Mouse (Mus musculus) testis, postnatal 10 days (tissue): ENCODE measurements at regions not wholly inside any gene's neighbourhood (a gene's known extent, or its start where the extent isn't known, plus 50 kb on each side); places are given as distances from the start of the nearest gene placed in this dataset.

Experiments
- DNase-seq: peaks from one replicate; pipeline ENCODE4 v3.0.0; 2021; ENCODE audit warnings: low spot score

GRCm38 (mm10) chr7:36829710-36830109 lies 131.8 kb downstream of the Tshz3 start:
- DNase-seq: no peak

GRCm38 (mm10) chr7:36830155-36830554 lies 132.2 kb downstream of the Tshz3 start:
- no peak for DNase-seq

GRCm38 (mm10) chr7:36848279-36848678 lies 150.4 kb downstream of the Tshz3 start:
- no peak for DNase-seq

- no peak for DNase-seq
These were observed 153.5 kb downstream of the Tshz3 start for GRCm38 (mm10) chr7:36851275-36851889.

GRCm38 (mm10) chr7:36854308-36854707 lies 156.4 kb downstream of the Tshz3 start:
- no peak for DNase-seq

- no peak for DNase-seq
These were observed 161.5 kb downstream of the Tshz3 start for GRCm38 (mm10) chr7:36859428-36859827.

GRCm38 (mm10) chr7:36862481-36862880 lies 164.6 kb downstream of the Tshz3 start:
- DNase-seq: no peak

- no peak for DNase-seq
These were observed 165.8 kb downstream of the Tshz3 start for GRCm38 (mm10) chr7:36863745-36864144.

- no peak for DNase-seq
These were observed 166.8 kb downstream of the Tshz3 start for GRCm38 (mm10) chr7:36864675-36865074.

GRCm38 (mm10) chr7:36866602-36867001 lies 168.7 kb downstream of the Tshz3 start:
- DNase-seq: no peak

- DNase-seq: no peak
These were observed 176.1 kb downstream of the Tshz3 start for GRCm38 (mm10) chr7:36874004-36874403.

GRCm38 (mm10) chr7:36877686-36878085 lies 179.8 kb downstream of the Tshz3 start:
- no peak for DNase-seq

- DNase-seq: no peak
These were observed 195.0 kb downstream of the Tshz3 start for GRCm38 (mm10) chr7:36892776-36893500.

GRCm38 (mm10) chr7:36896339-36896738 lies 198.4 kb downstream of the Tshz3 start:
- DNase-seq: peak; percentile 45

GRCm38 (mm10) chr7:36901537-36901936 lies 203.6 kb downstream of the Tshz3 start:
- DNase-seq: no peak

- DNase-seq: no peak
These were observed 215.4 kb downstream of the Tshz3 start for GRCm38 (mm10) chr7:36913304-36913703.

- no peak for DNase-seq
These were observed 216.3 kb downstream of the Tshz3 start for GRCm38 (mm10) chr7:36914261-36914660.

GRCm38 (mm10) chr7:36915171-36915570 lies 217.3 kb downstream of the Tshz3 start:
- DNase-seq: no peak

- DNase-seq: no peak
These were observed 219.1 kb downstream of the Tshz3 start for GRCm38 (mm10) chr7:36917011-36917410.

GRCm38 (mm10) chr7:36919413-36919812 lies 221.5 kb downstream of the Tshz3 start:
- DNase-seq: no peak

GRCm38 (mm10) chr7:36921003-36921402 lies 223.1 kb downstream of the Tshz3 start:
- DNase-seq: no peak

- no peak for DNase-seq
These were observed 235.6 kb downstream of the Tshz3 start for GRCm38 (mm10) chr7:36933490-36933889.

GRCm38 (mm10) chr7:36934792-36935555 lies 237.1 kb downstream of the Tshz3 start:
- DNase-seq: no peak
